Mouse (Mus musculus): ENCODE results near the gene Otop1. TPM values are rescaled to one million over a fixed set of nuclear protein-coding genes. Genes with fewer than 3 reads are reported as not detected.
A peak's percentile ranks its signal among the peaks of the same experiment; 100 is the strongest.

Gene Otop1
- total and polyA plus RNA-seq, 3 experiments, result not detected

DNA sequence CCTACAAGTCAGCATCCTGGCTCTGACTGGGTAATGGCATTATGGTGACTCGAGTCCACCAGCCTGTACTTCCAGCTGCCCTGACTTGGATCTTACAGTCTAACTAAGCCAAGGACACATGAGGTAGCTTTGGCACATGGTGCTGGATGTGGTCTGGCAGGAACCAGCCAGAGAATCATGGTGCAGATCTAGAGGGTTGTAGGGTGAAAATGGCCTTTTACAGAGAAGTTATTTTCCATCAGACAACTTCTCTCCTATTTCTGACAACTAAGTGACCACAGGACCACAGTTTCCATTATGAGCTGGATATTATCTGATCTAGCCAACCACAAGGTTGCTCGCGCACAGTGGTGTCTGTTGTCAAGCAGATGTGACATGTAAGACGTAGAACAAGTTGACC is 1.9 kb upstream of the Otop1 start:
- H3K27ac ChIP-seq (ENCODE audit: insufficient read depth, low read depth), result no peak overlapping the region
- H3K4me3 ChIP-seq (replicated peaks in 1 of 3; ENCODE audit: low read depth in 2 of 3, low read length in 2 of 3, poor library complexity in 1 of 3), result no peak overlapping the region
- H3K4me1 ChIP-seq (ENCODE audit: control insufficient read depth in 1 of 2, insufficient read depth in 2 of 2), result peaks cover 2 to 5% of the 10 kb centered on the region in 2 experiments; a peak in 1 of 4 replicates
- H3K9me3 ChIP-seq (replicated peaks; ENCODE audit: low read length), result no peaks in the 10 kb centered on the region
- H3K9ac ChIP-seq (ENCODE audit: insufficient read depth, low read depth), result no peak overlapping the region
- H3K36me3 ChIP-seq (replicated peaks in 1 of 2; ENCODE audit: control insufficient read depth in 1 of 2, insufficient read depth in 1 of 2, low read length in 1 of 2), result peaks cover 17 to 37% of the 10 kb centered on the region in 2 experiments
- DNase-seq (ENCODE audit: extremely low read depth), result no peak
- H3K27me3 ChIP-seq (replicated peaks), result no peaks in the 10 kb centered on the region
- in situ Hi-C loops (cut with MboI; ENCODE audit: low pct_ligation_motif_present, low pct_unique_long_range_greater_than_20kb, low sequenced_read_pairs) (no loop called here), dilution Hi-C loops (cut with MboI; ENCODE audit: extremely low pct_ligation_motif_present, extremely low pct_unique_long_range_greater_than_20kb, low sequenced_read_pairs) (no loop called here)
- TF ChIP-seq EP300 (IDR thresholded peaks at IDR 0.05; ENCODE audit: low read length), result peak; percentile 25; the same call in 1 of the 2 replicates
- no peak for TF ChIP-seq MXI1 (IDR thresholded peaks at IDR 0.05; ENCODE audit: low read depth, low read length)
- H3K79me2 ChIP-seq (replicated peaks; ENCODE audit: control insufficient read depth, extremely low read depth, insufficient read depth, poor library complexity, severe bottlenecking), result no peaks in the 10 kb centered on the region
- H3K4me2 ChIP-seq (ENCODE audit: insufficient read depth, low read depth, poor library complexity, severe bottlenecking), result no peak overlapping the region

- in situ Hi-C loops (cut with MboI; ENCODE audit: low pct_ligation_motif_present, low pct_unique_long_range_greater_than_20kb, low sequenced_read_pairs), result no loop called here
- H3K4me1 ChIP-seq (ENCODE audit: control insufficient read depth in 1 of 2, insufficient read depth in 2 of 2), result peaks cover 2 to 5% of the 10 kb centered on the region in 2 experiments; a peak in 1 of 4 replicates
- no peak overlapping the region for H3K27ac ChIP-seq (ENCODE audit: insufficient read depth, low read depth)
- no peak overlapping the region for H3K4me3 ChIP-seq (replicated peaks in 1 of 3; ENCODE audit: low read depth in 2 of 3, low read length in 2 of 3, poor library complexity in 1 of 3)
- H3K79me2 ChIP-seq (replicated peaks; ENCODE audit: control insufficient read depth, extremely low read depth, insufficient read depth, poor library complexity, severe bottlenecking), result no peaks in the 10 kb centered on the region
- DNase-seq (ENCODE audit: extremely low read depth), result no peak
- dilution Hi-C loops (cut with MboI; ENCODE audit: extremely low pct_ligation_motif_present, extremely low pct_unique_long_range_greater_than_20kb, low sequenced_read_pairs), result no loop called here
- no peaks in the 10 kb centered on the region for H3K9me3 ChIP-seq (replicated peaks; ENCODE audit: low read length)
- peaks cover under 1 to 14% of the 10 kb centered on the region in 2 experiments for H3K36me3 ChIP-seq (replicated peaks in 1 of 2; ENCODE audit: control insufficient read depth in 1 of 2, insufficient read depth in 1 of 2, low read length in 1 of 2)
- no peaks in the 10 kb centered on the region for H3K27me3 ChIP-seq (replicated peaks)
- H3K4me2 ChIP-seq (ENCODE audit: insufficient read depth, low read depth, poor library complexity, severe bottlenecking), result no peak overlapping the region
- no peak overlapping the region for H3K9ac ChIP-seq (ENCODE audit: insufficient read depth, low read depth)
- TF ChIP-seq JUN (IDR thresholded peaks at IDR 0.05; ENCODE audit: insufficient read depth, low read depth, low read length), result no peak
- no peak for TF ChIP-seq MEF2A (IDR thresholded peaks at IDR 0.05; ENCODE audit: borderline replicate concordance, low read depth, low read length)
- no peak for TF ChIP-seq IRF4 (IDR thresholded peaks at IDR 0.05; ENCODE audit: low read depth, low read length)
- no peak for TF ChIP-seq NELFE (IDR thresholded peaks at IDR 0.05; ENCODE audit: low read depth, low read length)
- TF ChIP-seq ZNF384 (IDR thresholded peaks at IDR 0.05; ENCODE audit: low read depth, low read length), result no peak
- TF ChIP-seq ELF1 (IDR thresholded peaks at IDR 0.05; ENCODE audit: low read depth, low read length), result no peak
- no peak for TF ChIP-seq HCFC1 (IDR thresholded peaks at IDR 0.05; ENCODE audit: low read depth, low read length)
- TF ChIP-seq CHD1 (IDR thresholded peaks at IDR 0.05; ENCODE audit: low read depth, low read length), result no peak
- TF ChIP-seq MAFK (IDR thresholded peaks at IDR 0.05; ENCODE audit: insufficient replicate concordance, low read length), result no peak
- no peak for TF ChIP-seq POLR2AphosphoS2 (IDR thresholded peaks at IDR 0.05; ENCODE audit: low read depth, low read length)
- TF ChIP-seq CHD2 (IDR thresholded peaks at IDR 0.05; ENCODE audit: low read length), result no peak
- TF ChIP-seq SMC3 (IDR thresholded peaks at IDR 0.05; ENCODE audit: low read depth, low read length), result no peak
- no peak for TF ChIP-seq MAX (IDR thresholded peaks at IDR 0.05; ENCODE audit: low read length)
- no peak for TF ChIP-seq ETS1 (conservative IDR thresholded peaks at IDR 0.05; ENCODE audit: low read depth, low read length)
- no peak for TF ChIP-seq CTCF (conservative IDR thresholded peaks at IDR 0.05 in 1 of 2, IDR thresholded peaks at IDR 0.05 in 1 of 2; ENCODE audit: low read depth in 2 of 2, low read length in 2 of 2)
- TF ChIP-seq KAT2A (IDR thresholded peaks at IDR 0.05; ENCODE audit: insufficient replicate concordance, low read length), result no peak
- TF ChIP-seq MYC (IDR thresholded peaks at IDR 0.05; ENCODE audit: low read depth, low read length), result no peak
- TF ChIP-seq ZKSCAN1 (IDR thresholded peaks at IDR 0.05; ENCODE audit: borderline replicate concordance, low read depth, low read length), result no peak
- no peak for TF ChIP-seq ZMIZ1 (IDR thresholded peaks at IDR 0.05; ENCODE audit: low read depth, low read length)
These were observed 679 bp downstream of the Otop1 start for GRCm38 (mm10) chr5:38276451-38276850.

Data from CH12.LX (cell line).